Mouse (Mus musculus) liver, embryonic 11.5 days (tissue): ENCODE data around the gene Afg3l1. TPM values are rescaled to one million over a fixed set of nuclear protein-coding genes. Genes with fewer than 3 reads are reported as not detected.
"Not testable (repeated sequence)": the region's sequence is repeated elsewhere in the genome, so short reads cannot be mapped to it uniquely, and the experiment has no call there.

Source experiments
- ATAC-seq: fragments of 200-750 bp; cut with Nextera tagmentation; replicated peaks from 2 replicates; pipeline ENCODE4 v1.8.0; 2017; ENCODE audit warnings: moderate number of reproducible peaks, mild to moderate bottlenecking, moderate TSS enrichment, moderate library complexity; ENCODE audit not compliant: low FRiP score
- DNase-seq: peaks from one replicate; pipeline ENCODE4 v3.0.0-alpha.2; 2017; ENCODE audit warnings: low spot score
- H3K27ac ChIP-seq: fragments of 300-500 bp; sonication (generic); 2 replicates; pipeline ENCODE4 v1.5.1; 2014; ENCODE audit warnings: mild to moderate bottlenecking, low read depth, low read length, control low read depth
- H3K27me3 ChIP-seq: fragments of 300-500 bp; sonication (generic); replicated peaks from 2 replicates; pipeline ENCODE4 v1.6.1; 2014; ENCODE audit warnings: low read length, mixed read lengths; ENCODE audit not compliant: control insufficient read depth, insufficient read depth
- H3K36me3 ChIP-seq: fragments of 300-500 bp; sonication (generic); 2 replicates; pipeline ENCODE4 v1.6.1; 2014; ENCODE audit warnings: mild to moderate bottlenecking, low read length, moderate library complexity, mixed read lengths; ENCODE audit not compliant: control insufficient read depth, insufficient read depth
- H3K4me1 ChIP-seq: fragments of 300-500 bp; sonication (generic); replicated peaks from 2 replicates; pipeline ENCODE4 v1.6.1; 2014; ENCODE audit warnings: low read length, mixed read lengths; ENCODE audit not compliant: control insufficient read depth, insufficient read depth
- H3K4me2 ChIP-seq: fragments of 300-500 bp; sonication (generic); 2 replicates; pipeline ENCODE4 v1.6.1; 2014; ENCODE audit warnings: mild to moderate bottlenecking, control low read depth, moderate library complexity
- H3K4me3 ChIP-seq: fragments of 300-500 bp; sonication (generic); 2 replicates; pipeline ENCODE4 v1.5.1; 2014; ENCODE audit warnings: low read depth, low read length, control low read depth
- H3K9ac ChIP-seq: fragments of 300-500 bp; sonication (generic); 2 replicates; pipeline ENCODE4 v1.6.1; 2014; ENCODE audit warnings: low read depth, low read length, control low read depth
- H3K9me3 ChIP-seq: fragments of 300-500 bp; sonication (generic); 2 replicates; pipeline ENCODE4 v1.6.1; 2016; ENCODE audit warnings: low read length, inconsistent platforms, mixed read lengths; ENCODE audit not compliant: control insufficient read depth
- WGBS: fragments of 180-500 bp; shearing (Covaris S2); extraction: QIAGEN DNeasy Blood & Tissue Kit; methylation state at CpG from one replicate; pipeline ENCODE4 v1.1.7; 2014; 5-methylcytosine and 5-hydroxymethylcytosine counted together
- polyA plus RNA-seq: library from polyadenylated mRNA; unstranded; fragments of >200 nt; fragmentation: Nextera tagmentation; extraction: Ambion mirVana; gene quantifications from 2 replicates; pipeline ENCODE4 v1.2.1, GENCODE M21; 2014

The Afg3l1 gene
- polyA plus RNA-seq = 42.2 and 43.0 TPM in 2 replicates

- Histone ChIP-seq H3K4me3 (peak within 1 kb of the TSS; percentile 85), H3K27ac (peak within 1 kb of the TSS; percentile 95), H3K27me3 (no peaks in the 10 kb centered on the region), H3K9me3 (no peaks in the 10 kb centered on the region), H3K4me1 (peaks cover 19% of the 10 kb centered on the region), H3K36me3 (peaks cover 6% of the 10 kb centered on the region; the same call in 1 of the 2 replicates), H3K9ac (peak within 1 kb of the TSS; percentile 90), H3K4me2 (peak within 1 kb of the TSS; percentile 97)
- DNase-seq (peak; percentile 95), ATAC-seq (peak; percentile 93)
- under 1% methylated on average over 56 of the region's 58 CpGs for WGBS
Observed at GRCm38 (mm10) chr8:123477737-123478258, at the start of gene Afg3l1. TSS of gene Afg3l1 (plus strand) at chr8:123477903.

- H3K27me3 ChIP-seq = no peaks in the 10 kb centered on the region
- H3K36me3 ChIP-seq = no peaks in the 10 kb centered on the region
- no peaks in the 10 kb centered on the region for H3K4me1 ChIP-seq
- no peak overlapping the region for H3K9ac ChIP-seq
- WGBS = 96% methylated on average over 29 of the region's 29 CpGs
- H3K4me2 ChIP-seq = no peak overlapping the region
- H3K9me3 ChIP-seq = peaks cover 52% of the 10 kb centered on the region
- no peak for ATAC-seq
- DNase-seq = no peak
- no peak overlapping the region for H3K27ac ChIP-seq
- no peak overlapping the region for H3K4me3 ChIP-seq
Observed at GRCm38 (mm10) chr8:123428343-123428893, 49.3 kb upstream of the Afg3l1 start.

- Histone ChIP-seq H3K4me1 (no peaks in the 10 kb centered on the region), H3K4me2 (no peak overlapping the region), H3K9ac (no peak overlapping the region), H3K9me3 (peaks cover 52% of the 10 kb centered on the region), H3K27ac (no peak overlapping the region), H3K4me3 (no peak overlapping the region), H3K27me3 (no peaks in the 10 kb centered on the region), H3K36me3 (no peaks in the 10 kb centered on the region)
- no peak for DNase-seq
- ATAC-seq = no peak
- WGBS = 92% methylated on average over 23 of the region's 23 CpGs
Observed at GRCm38 (mm10) chr8:123428939-123429721, 48.6 kb upstream of the Afg3l1 start.

- not testable (repeated sequence) for H3K27me3 ChIP-seq, H3K9ac ChIP-seq, H3K4me1 ChIP-seq, H3K36me3 ChIP-seq, H3K4me2 ChIP-seq, H3K4me3 ChIP-seq, H3K27ac ChIP-seq, ATAC-seq, DNase-seq
- WGBS = 93% methylated on average over 15 of the region's 15 CpGs
- H3K9me3 ChIP-seq = peaks cover 55% of the 10 kb centered on the region
Observed at GRCm38 (mm10) chr8:123429722-123430013, 48.0 kb upstream of the Afg3l1 start.

DNA sequence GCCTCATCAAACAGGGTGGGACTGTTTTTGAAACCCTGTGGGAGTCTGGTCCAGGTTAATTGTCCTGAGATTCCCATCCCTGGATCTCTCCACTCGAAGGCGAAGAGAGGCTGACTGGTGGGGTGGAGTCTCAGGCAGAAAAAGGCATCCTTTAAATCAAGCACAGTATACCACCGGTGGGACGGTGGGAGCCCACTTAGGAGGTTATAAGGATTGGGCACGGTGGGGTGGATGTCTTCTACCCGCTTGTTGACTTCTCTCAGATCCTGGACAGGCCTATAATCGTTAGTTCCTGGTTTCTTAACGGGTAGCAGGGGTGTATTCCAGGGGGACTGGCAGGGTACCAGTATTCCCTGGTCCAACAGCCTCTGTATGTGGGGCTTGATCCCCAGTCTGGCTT lies 46.8 kb upstream of the Afg3l1 start:
- not testable (repeated sequence) for H3K4me2 ChIP-seq, H3K4me3 ChIP-seq, ATAC-seq, H3K36me3 ChIP-seq, H3K9ac ChIP-seq, H3K27me3 ChIP-seq, H3K4me1 ChIP-seq, DNase-seq, H3K27ac ChIP-seq
- 84% methylated on average over 8 of the region's 8 CpGs for WGBS
- H3K9me3 ChIP-seq = peaks cover 55% of the 10 kb centered on the region

DNA sequence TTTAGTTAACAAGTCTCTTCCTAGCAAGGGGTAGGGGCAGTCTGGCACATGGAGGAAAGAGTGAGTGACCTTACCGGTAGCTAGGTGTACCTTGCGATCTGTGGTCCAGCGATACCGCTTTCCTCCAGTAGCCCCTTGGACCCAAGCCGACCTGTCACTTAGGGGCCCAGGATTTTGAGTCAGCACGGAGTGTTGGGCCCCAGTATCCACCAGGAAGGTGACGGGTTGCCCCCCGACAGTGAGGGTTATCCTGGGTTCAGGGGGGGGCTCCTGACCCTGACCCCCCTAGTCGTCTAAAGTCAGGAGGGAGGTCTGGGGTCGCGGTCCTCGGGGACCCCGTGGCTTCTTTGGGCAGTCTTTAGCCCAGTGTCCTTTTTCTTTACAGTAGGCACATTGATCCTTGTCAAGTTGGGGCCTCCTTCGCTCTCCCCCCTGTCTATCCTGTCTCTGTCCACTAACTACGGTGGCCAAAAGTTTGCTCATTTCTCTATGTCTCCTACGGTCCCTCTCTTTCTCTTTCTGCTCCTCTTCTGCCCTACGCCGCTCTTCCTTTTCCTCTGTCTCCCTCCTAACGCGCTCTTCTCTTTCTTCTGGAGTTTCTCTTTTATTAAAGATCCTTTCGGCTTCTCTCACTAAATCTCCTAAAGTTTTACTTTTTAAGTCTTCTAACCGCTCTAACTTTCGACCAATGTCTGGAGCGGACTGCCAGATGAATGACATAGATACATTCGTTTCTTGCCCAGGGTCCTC lies 45.9 kb upstream of the Afg3l1 start:
- DNase-seq = no peak
- no peaks in the 10 kb centered on the region; the same call in 1 of the 2 replicates for H3K36me3 ChIP-seq
- H3K4me1 ChIP-seq = no peaks in the 10 kb centered on the region
- H3K9me3 ChIP-seq = peaks cover 49% of the 10 kb centered on the region
- 94% methylated on average over 25 of the region's 25 CpGs for whole genome bisulfite sequencing
- H3K27me3 ChIP-seq = no peaks in the 10 kb centered on the region
- H3K27ac ChIP-seq = no peak overlapping the region
- ATAC-seq = no peak
- H3K4me2 ChIP-seq = no peak overlapping the region
- no peak overlapping the region for H3K9ac ChIP-seq
- no peak overlapping the region for H3K4me3 ChIP-seq

GRCm38 (mm10) chr8:123432381-123432780 lies 45.3 kb upstream of the Afg3l1 start:
- no peaks in the 10 kb centered on the region for H3K27me3 ChIP-seq
- ATAC-seq = no peak
- H3K36me3 ChIP-seq = no peaks in the 10 kb centered on the region; the same call in 1 of the 2 replicates
- H3K4me2 ChIP-seq = no peak overlapping the region
- H3K4me3 ChIP-seq = no peak overlapping the region
- 95% methylated on average over 16 of the region's 16 CpGs for WGBS
- peaks cover 45% of the 10 kb centered on the region for H3K9me3 ChIP-seq
- no peak for DNase-seq
- H3K9ac ChIP-seq = no peak overlapping the region
- H3K4me1 ChIP-seq = no peaks in the 10 kb centered on the region
- no peak overlapping the region for H3K27ac ChIP-seq

GRCm38 (mm10) chr8:123433241-123433974 lies 44.3 kb upstream of the Afg3l1 start:
- not testable (repeated sequence) for H3K27me3 ChIP-seq, H3K4me1 ChIP-seq, H3K27ac ChIP-seq, DNase-seq, ATAC-seq, H3K36me3 ChIP-seq, H3K4me3 ChIP-seq, H3K4me2 ChIP-seq, H3K9ac ChIP-seq
- H3K9me3 ChIP-seq = peaks cover 34% of the 10 kb centered on the region
- WGBS = 96% methylated on average over 46 of the region's 47 CpGs
